Mouse (Mus musculus) intestine, embryonic 16.5 days (tissue): ENCODE measurements at regions not wholly inside any gene's neighbourhood (a gene's known extent, or its start where the extent isn't known, plus 50 kb on each side); places are given as distances from the start of the nearest gene placed in this dataset.

Experiments used
- ATAC-seq: fragments of 200-750 bp; cut with Nextera tagmentation; 2 replicates; pipeline ENCODE4 v1.8.0; 2017; ENCODE audit warnings: moderate TSS enrichment, moderate library complexity
- H3K27ac ChIP-seq: fragments of 300-500 bp; sonication (generic); 2 replicates; pipeline ENCODE4 v1.5.1; 2014; ENCODE audit warnings: mild to moderate bottlenecking, low read length
- H3K27me3 ChIP-seq: fragments of 300-500 bp; sonication (generic); replicated peaks from 2 replicates; pipeline ENCODE4 v1.6.1; 2014; ENCODE audit warnings: low read length, control low read depth, mixed read lengths; ENCODE audit not compliant: control insufficient read depth, insufficient read depth
- H3K36me3 ChIP-seq: fragments of 300-500 bp; sonication (generic); 2 replicates; pipeline ENCODE4 v1.6.1; 2014; ENCODE audit warnings: low read length, control low read depth; ENCODE audit not compliant: control insufficient read depth, insufficient read depth
- H3K4me1 ChIP-seq: fragments of 300-500 bp; sonication (generic); 2 replicates; pipeline ENCODE4 v1.6.1; 2014; ENCODE audit warnings: low read length, control low read depth, mixed read lengths; ENCODE audit not compliant: control insufficient read depth, insufficient read depth
- H3K4me2 ChIP-seq: fragments of 300-500 bp; sonication (generic); 2 replicates; pipeline ENCODE4 v1.6.1; 2014; ENCODE audit warnings: low read depth, low read length, control low read depth
- H3K4me3 ChIP-seq: fragments of 300-500 bp; sonication (generic); 2 replicates; pipeline ENCODE4 v1.5.1; 2014; ENCODE audit warnings: mild to moderate bottlenecking, low read length
- H3K9ac ChIP-seq: fragments of 300-500 bp; sonication (generic); 2 replicates; pipeline ENCODE4 v1.6.1; 2014; ENCODE audit warnings: low read depth, low read length
- H3K9me3 ChIP-seq: fragments of 300-500 bp; sonication (generic); 2 replicates; pipeline ENCODE4 v1.6.1; 2016; ENCODE audit warnings: low read length, control low read depth; ENCODE audit not compliant: control insufficient read depth
- WGBS: fragments of 180-500 bp; shearing (Covaris S2); extraction: QIAGEN DNeasy Blood & Tissue Kit; methylation state at CpG from one replicate; pipeline ENCODE4 v1.1.7; 2014; 5-methylcytosine and 5-hydroxymethylcytosine counted together

- Histone ChIP-seq H3K27me3 (no peaks in the 10 kb centered on the region), H3K4me3 (no peak overlapping the region), H3K27ac (no peak overlapping the region), H3K9me3 (no peaks in the 10 kb centered on the region), H3K36me3 (no peaks in the 10 kb centered on the region), H3K9ac (no peak overlapping the region), H3K4me1 (0 out of 2 replicates have a peak, but pooled peaks cover 3% of the 10 kb centered on the region), H3K4me2 (no peak overlapping the region)
- ATAC-seq = no peak
- WGBS = 75% methylated on average over 5 of the region's 5 CpGs
Observed at GRCm38 (mm10) chr14:76858396-76858795, 178.2 kb upstream of the Ccdc122 start.

- 0 out of 2 replicates have a peak, but pooled peaks cover 3% of the 10 kb centered on the region for H3K4me1 ChIP-seq
- 47% methylated on average over 10 of the region's 10 CpGs for WGBS
- no peaks in the 10 kb centered on the region for H3K36me3 ChIP-seq
- ATAC-seq = no peak
- no peak overlapping the region for H3K27ac ChIP-seq
- H3K9me3 ChIP-seq = no peaks in the 10 kb centered on the region
- H3K4me2 ChIP-seq = no peak overlapping the region
- no peaks in the 10 kb centered on the region for H3K27me3 ChIP-seq
- no peak overlapping the region for H3K4me3 ChIP-seq
- no peak overlapping the region for H3K9ac ChIP-seq
Observed at GRCm38 (mm10) chr14:76857196-76857773, 179.3 kb upstream of the Ccdc122 start.

- WGBS = 43% methylated on average over 8 of the region's 8 CpGs
- no peak overlapping the region for H3K9ac ChIP-seq
- no peaks in the 10 kb centered on the region for H3K9me3 ChIP-seq
- H3K36me3 ChIP-seq = no peaks in the 10 kb centered on the region
- ATAC-seq = no peak
- H3K27ac ChIP-seq = 0 out of 2 replicates have a peak overlapping the region, but pooled peaks have one; percentile 16
- H3K4me2 ChIP-seq = no peak overlapping the region
- no peak overlapping the region for H3K4me3 ChIP-seq
- H3K27me3 ChIP-seq = no peaks in the 10 kb centered on the region
- 0 out of 2 replicates have a peak, but pooled peaks cover 3% of the 10 kb centered on the region for H3K4me1 ChIP-seq
Observed at GRCm38 (mm10) chr14:76856591-76856990, 180.0 kb upstream of the Ccdc122 start.

- Histone ChIP-seq H3K27me3 (no peaks in the 10 kb centered on the region), H3K9me3 (no peaks in the 10 kb centered on the region), H3K9ac (no peak overlapping the region), H3K36me3 (no peaks in the 10 kb centered on the region), H3K4me1 (peaks cover 7% of the 10 kb centered on the region), H3K4me3 (no peak overlapping the region), H3K4me2 (no peak overlapping the region), H3K27ac (no peak overlapping the region)
- WGBS = 70% methylated on average over 11 of the region's 11 CpGs
- ATAC-seq = no peak
Observed at GRCm38 (mm10) chr14:76854965-76855364, 181.6 kb upstream of the Ccdc122 start.

- Histone ChIP-seq H3K36me3 (no peaks in the 10 kb centered on the region), H3K4me3 (no peak overlapping the region), H3K4me1 (peaks cover 7% of the 10 kb centered on the region), H3K27ac (no peak overlapping the region), H3K4me2 (no peak overlapping the region), H3K27me3 (no peaks in the 10 kb centered on the region), H3K9ac (no peak overlapping the region), H3K9me3 (no peaks in the 10 kb centered on the region)
- 48% methylated on average over 10 of the region's 10 CpGs for WGBS
- peak; percentile 44; the same call in 1 of the 2 replicates for ATAC-seq
Observed at GRCm38 (mm10) chr14:76851473-76852214, 184.9 kb upstream of the Ccdc122 start.

GRCm38 (mm10) chr14:76850641-76851040 lies 185.9 kb upstream of the Ccdc122 start:
- Histone ChIP-seq H3K9me3 (no peaks in the 10 kb centered on the region), H3K36me3 (no peaks in the 10 kb centered on the region), H3K27me3 (no peaks in the 10 kb centered on the region), H3K4me2 (no peak overlapping the region), H3K4me1 (peaks cover 7% of the 10 kb centered on the region), H3K9ac (no peak overlapping the region), H3K4me3 (no peak overlapping the region), H3K27ac (no peak overlapping the region)
- ATAC-seq = no peak
- WGBS = 82% methylated on average over 4 of the region's 4 CpGs

GRCm38 (mm10) chr14:76850051-76850450 lies 186.5 kb upstream of the Ccdc122 start:
- no peaks in the 10 kb centered on the region for H3K9me3 ChIP-seq
- H3K27ac ChIP-seq = no peak overlapping the region
- no peak for ATAC-seq
- no peak overlapping the region for H3K4me3 ChIP-seq
- H3K36me3 ChIP-seq = no peaks in the 10 kb centered on the region
- no peaks in the 10 kb centered on the region for H3K27me3 ChIP-seq
- no peak overlapping the region for H3K9ac ChIP-seq
- 46% methylated on average over 13 of the region's 13 CpGs for WGBS
- H3K4me2 ChIP-seq = 0 out of 2 replicates have a peak overlapping the region, but pooled peaks have one; percentile 9
- H3K4me1 ChIP-seq = peaks cover 7% of the 10 kb centered on the region

- Histone ChIP-seq H3K4me3 (no peak overlapping the region), H3K9ac (no peak overlapping the region), H3K9me3 (no peaks in the 10 kb centered on the region), H3K4me1 (peaks cover 7% of the 10 kb centered on the region), H3K27ac (no peak overlapping the region), H3K27me3 (no peaks in the 10 kb centered on the region), H3K4me2 (0 out of 2 replicates have a peak overlapping the region, but pooled peaks have one; percentile 9), H3K36me3 (no peaks in the 10 kb centered on the region)
- ATAC-seq = no peak
- 58% methylated on average over 6 of the region's 6 CpGs for WGBS
Observed at GRCm38 (mm10) chr14:76849636-76850035, 186.9 kb upstream of the Ccdc122 start.

GRCm38 (mm10) chr14:76849071-76849470 lies 187.5 kb upstream of the Ccdc122 start:
- no peak for ATAC-seq
- 70% methylated on average over 3 of the region's 3 CpGs for WGBS
- Histone ChIP-seq H3K4me3 (no peak overlapping the region), H3K4me1 (peaks cover 7% of the 10 kb centered on the region), H3K9me3 (no peaks in the 10 kb centered on the region), H3K9ac (no peak overlapping the region), H3K27ac (no peak overlapping the region), H3K27me3 (no peaks in the 10 kb centered on the region), H3K36me3 (no peaks in the 10 kb centered on the region), H3K4me2 (no peak overlapping the region)
